Mouse (Mus musculus) lung, postnatal 0 days (tissue): ENCODE data around the gene D430042O09Rik. TPM values are rescaled to one million over a fixed set of nuclear protein-coding genes. Genes with fewer than 3 reads are reported as not detected.

ENCODE experiments used
- ATAC-seq: fragments of 200-750 bp; cut with Nextera tagmentation; 2 replicates; pipeline ENCODE4 v1.8.0; 2017; ENCODE audit warnings: moderate library complexity
- DNase-seq: peaks from one replicate; pipeline ENCODE4 v3.0.0-alpha.2; 2016; ENCODE audit warnings: low spot score
- H3K27ac ChIP-seq: fragments of 300-500 bp; sonication (generic); 2 replicates; pipeline ENCODE4 v1.5.1; 2014; ENCODE audit warnings: antibody characterized with exemption, mild to moderate bottlenecking, low read length, mixed read lengths
- H3K27me3 ChIP-seq: fragments of 300-500 bp; sonication (generic); replicated peaks from 2 replicates; pipeline ENCODE4 v1.6.1; 2014; ENCODE audit warnings: low read length, mixed read lengths; ENCODE audit not compliant: insufficient read depth
- H3K36me3 ChIP-seq: fragments of 300-500 bp; sonication (generic); 2 replicates; pipeline ENCODE4 v1.6.1; 2014; ENCODE audit warnings: low read length, mixed read lengths; ENCODE audit not compliant: insufficient read depth
- H3K4me1 ChIP-seq: fragments of 300-500 bp; sonication (generic); 2 replicates; pipeline ENCODE4 v1.6.1; 2014; ENCODE audit warnings: antibody characterized with exemption, low read depth, low read length, mixed read lengths; ENCODE audit not compliant: insufficient read depth
- H3K4me2 ChIP-seq: fragments of 300-500 bp; sonication (generic); replicated peaks from 2 replicates; pipeline ENCODE4 v1.6.1; 2014; ENCODE audit warnings: low read depth, mild to moderate bottlenecking, low read length, moderate library complexity, mixed read lengths
- H3K4me3 ChIP-seq: fragments of 300-500 bp; sonication (generic); 2 replicates; pipeline ENCODE4 v1.5.1; 2014; ENCODE audit warnings: low read depth, low read length
- H3K9ac ChIP-seq: fragments of 300-500 bp; sonication (generic); replicated peaks from 2 replicates; pipeline ENCODE4 v1.6.1; 2014; ENCODE audit warnings: low read depth, mild to moderate bottlenecking
- H3K9me3 ChIP-seq: fragments of 300-500 bp; sonication (generic); 2 replicates; pipeline ENCODE4 v1.6.1; 2016; ENCODE audit warnings: low read length, mixed read lengths
- CTCF ChIP-seq: IDR thresholded peaks from 2 replicates; pipeline ENCODE4 v1.5.1; 2016; ENCODE audit warnings: antibody characterized with exemption, mild to moderate bottlenecking
- EP300 ChIP-seq: IDR thresholded peaks from 2 replicates; pipeline ENCODE4 v1.6.1; 2016; ENCODE audit warnings: antibody characterized with exemption, mild to moderate bottlenecking, control low read depth
- whole genome bisulfite sequencing: fragments of 180-500 bp; shearing (Covaris S2); extraction: QIAGEN DNeasy Blood & Tissue Kit; methylation state at CpG from one replicate; pipeline ENCODE4 v1.1.7; 2014; 5-methylcytosine and 5-hydroxymethylcytosine counted together
- polyA plus RNA-seq: library from polyadenylated mRNA; unstranded; fragments of >200 nt; fragmentation: Nextera tagmentation; extraction: Ambion mirVana; gene quantifications from 2 replicates; pipeline ENCODE4 v1.2.1, GENCODE M21; 2015

Gene D430042O09Rik
- polyA plus RNA-seq, 1 experiment from 2014 or later: 5.8 TPM

DNA sequence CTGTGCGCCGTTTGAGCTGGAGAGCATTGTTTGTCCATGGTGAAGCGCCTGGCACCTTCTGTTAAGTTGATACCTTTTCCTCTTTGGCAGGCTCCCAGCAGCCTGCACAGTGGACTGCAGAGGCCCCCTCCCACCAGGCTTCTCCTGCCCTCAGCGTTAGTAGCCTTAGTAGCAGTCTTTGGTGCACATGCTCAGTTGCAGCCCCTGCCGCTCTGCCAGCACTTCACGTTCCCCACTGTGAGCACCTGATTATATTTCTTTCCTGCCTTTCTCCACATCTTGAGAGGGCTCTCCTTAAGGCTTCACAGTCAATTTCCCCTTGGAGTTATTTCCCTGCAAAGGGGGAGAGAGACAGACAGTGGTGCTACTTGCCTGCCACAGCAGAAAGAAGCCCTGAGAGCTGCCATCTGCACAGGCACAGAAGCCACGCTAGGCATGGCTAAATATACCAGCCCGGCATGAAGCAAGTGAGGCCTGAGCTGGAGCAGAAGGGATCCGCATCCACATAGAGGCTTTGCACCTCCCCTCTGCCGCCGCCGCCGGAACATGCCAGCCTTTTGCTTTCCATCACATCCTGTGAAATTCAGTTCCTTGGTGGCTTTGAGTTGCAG lies 65.4 kb downstream of the D430042O09Rik start:
- Histone ChIP-seq H3K36me3 (0 out of 2 replicates have a peak, but pooled peaks cover 4% of the 10 kb centered on the region), H3K27me3 (no peaks in the 10 kb centered on the region), H3K4me2 (no peak overlapping the region), H3K9me3 (no peaks in the 10 kb centered on the region), H3K4me1 (no peaks in the 10 kb centered on the region), H3K9ac (no peak overlapping the region), H3K27ac (peak overlapping the region; percentile 34; the same call in 1 of the 2 replicates), H3K4me3 (no peak overlapping the region)
- WGBS: 65% methylated on average over 13 of the region's 13 CpGs
- ATAC-seq: peak; percentile 90
- TF ChIP-seq CTCF: no peak
- TF ChIP-seq EP300: no peak
- peak; percentile 78 for DNase-seq

GRCm38 (mm10) chr7:125783206-125783605 lies 75.5 kb downstream of the D430042O09Rik start:
- ATAC-seq: no peak
- Histone ChIP-seq H3K9me3 (no peaks in the 10 kb centered on the region), H3K27ac (no peak overlapping the region), H3K4me3 (no peak overlapping the region), H3K4me1 (no peaks in the 10 kb centered on the region), H3K4me2 (no peak overlapping the region), H3K27me3 (no peaks in the 10 kb centered on the region), H3K9ac (no peak overlapping the region), H3K36me3 (no peaks in the 10 kb centered on the region)
- TF ChIP-seq EP300: no peak
- peak; percentile 50 for TF ChIP-seq CTCF
- 83% methylated on average over 1 of the region's 1 CpGs for WGBS
- DNase-seq: no peak

GRCm38 (mm10) chr7:125786105-125786504 lies 78.4 kb downstream of the D430042O09Rik start:
- H3K4me2 ChIP-seq: no peak overlapping the region
- WGBS: 86% methylated on average over 5 of the region's 5 CpGs
- TF ChIP-seq CTCF: no peak
- TF ChIP-seq EP300: no peak
- no peak overlapping the region for H3K9ac ChIP-seq
- no peaks in the 10 kb centered on the region for H3K9me3 ChIP-seq
- no peaks in the 10 kb centered on the region for H3K36me3 ChIP-seq
- no peaks in the 10 kb centered on the region for H3K27me3 ChIP-seq
- H3K27ac ChIP-seq: no peak overlapping the region
- H3K4me3 ChIP-seq: no peak overlapping the region
- no peak for ATAC-seq
- H3K4me1 ChIP-seq: no peaks in the 10 kb centered on the region
- no peak for DNase-seq

GRCm38 (mm10) chr7:125787046-125787445 lies 79.4 kb downstream of the D430042O09Rik start:
- WGBS: 62% methylated on average over 7 of the region's 7 CpGs
- no peak overlapping the region for H3K4me2 ChIP-seq
- no peak overlapping the region for H3K4me3 ChIP-seq
- no peak overlapping the region for H3K9ac ChIP-seq
- no peaks in the 10 kb centered on the region for H3K4me1 ChIP-seq
- ATAC-seq (no peak), DNase-seq (no peak)
- H3K27me3 ChIP-seq: no peaks in the 10 kb centered on the region
- H3K9me3 ChIP-seq: no peaks in the 10 kb centered on the region
- no peaks in the 10 kb centered on the region for H3K36me3 ChIP-seq
- 0 out of 2 replicates have a peak overlapping the region, but pooled peaks have one; percentile 2 for H3K27ac ChIP-seq
- TF ChIP-seq CTCF (no peak), EP300 (no peak)

DNA sequence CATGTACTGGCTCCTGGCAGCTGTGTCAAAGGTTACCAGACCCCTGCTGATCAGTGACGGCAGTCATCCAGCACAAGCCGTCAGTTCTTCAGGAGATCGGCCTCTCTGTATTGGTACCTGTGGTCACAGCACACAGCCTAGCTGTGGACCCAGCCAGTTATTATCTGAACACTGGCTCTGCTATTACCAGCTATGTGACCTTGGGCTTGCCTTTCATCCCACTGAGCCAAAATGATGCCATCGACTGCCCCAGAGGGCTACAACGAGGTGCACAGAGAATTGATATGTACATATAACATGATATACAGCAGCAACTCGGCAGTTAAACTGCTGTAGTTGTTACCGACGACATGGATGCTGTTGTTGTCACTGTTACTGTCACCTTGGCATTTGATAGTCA lies 82.4 kb downstream of the D430042O09Rik start:
- ATAC-seq: no peak
- Histone ChIP-seq H3K9ac (no peak overlapping the region), H3K4me3 (no peak overlapping the region), H3K4me1 (no peaks in the 10 kb centered on the region), H3K9me3 (no peaks in the 10 kb centered on the region), H3K27me3 (no peaks in the 10 kb centered on the region), H3K4me2 (no peak overlapping the region), H3K36me3 (no peaks in the 10 kb centered on the region), H3K27ac (no peak overlapping the region)
- 83% methylated on average over 8 of the region's 8 CpGs for WGBS
- no peak for DNase-seq
- no peak for TF ChIP-seq EP300
- no peak for TF ChIP-seq CTCF

DNA sequence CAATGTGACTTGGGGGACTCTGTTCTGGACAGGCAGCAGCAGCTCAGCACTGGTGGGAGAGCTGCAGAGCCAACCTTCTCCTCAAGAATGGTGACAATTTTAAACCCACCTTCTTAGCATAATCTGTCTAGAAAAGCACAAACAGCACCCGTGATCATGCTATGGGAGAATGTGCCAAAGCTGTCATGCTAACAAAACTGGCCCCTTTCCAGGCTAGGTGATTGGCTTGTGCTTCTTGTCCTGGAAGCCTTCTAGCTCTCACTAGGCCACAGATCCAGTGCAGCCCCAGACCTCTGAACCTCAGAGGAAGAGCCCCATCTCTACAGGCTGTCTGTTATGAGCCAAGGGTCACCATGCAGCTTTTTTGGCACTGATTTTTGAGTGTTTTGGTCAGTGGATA lies 98.9 kb downstream of the D430042O09Rik start:
- no peak for ATAC-seq
- H3K4me3 ChIP-seq: no peak overlapping the region
- H3K4me2 ChIP-seq: no peak overlapping the region
- no peak overlapping the region for H3K27ac ChIP-seq
- no peaks in the 10 kb centered on the region for H3K27me3 ChIP-seq
- no peak for DNase-seq
- no peaks in the 10 kb centered on the region for H3K4me1 ChIP-seq
- WGBS: 72% methylated on average over 1 of the region's 1 CpGs
- no peak for TF ChIP-seq CTCF
- TF ChIP-seq EP300: no peak
- H3K36me3 ChIP-seq: no peaks in the 10 kb centered on the region
- H3K9me3 ChIP-seq: no peaks in the 10 kb centered on the region
- no peak overlapping the region for H3K9ac ChIP-seq
